Mouse (Mus musculus) adrenal gland, postnatal 36 days (tissue): ENCODE results near the gene Artn. TPM values are rescaled to one million over a fixed set of nuclear protein-coding genes. Genes with fewer than 3 reads are reported as not detected.
A peak's percentile ranks its signal among the peaks of the same experiment; 100 is the strongest.

ENCODE experiments used
- DNase-seq, 2 experiments: peaks; one replicate each; pipeline ENCODE4 v3.0.0; 2021; ENCODE audit warnings: mixed read lengths in 1 of 2
- long read RNA-seq, 2 experiments: library from polyadenylated mRNA; stranded (forward); transcript quantifications; one replicate each; pipeline ENCODE4 v2.0.0; 2021; ENCODE audit warnings: borderline sequencing depth in 2 of 2
- total RNA-seq, 2 experiments: library from RNA; stranded (reverse); gene quantifications; 2 replicates each; pipeline ENCODE4 v1.2.3; 2021

The Artn gene
- total RNA-seq, result under 1 TPM in 1 of 2 experiments, not detected in 1; 0.72 TPM
- long read RNA-seq, experiment 1, partial matches to known transcripts, result 0 of 1 reads
- long read RNA-seq, experiment 1, other reads (novel, unspliced or antisense), result 1 of 1 reads
- long read RNA-seq, experiment 2, result 0 reads

- peak; percentile 20 to 46 for DNase-seq
Measured at GRCm38 (mm10) chr4:117929391-117929881, at the start of gene Artn. Artn (minus strand) TSS chr4:117929763.

GRCm38 (mm10) chr4:117979181-117979580 lies 49.6 kb upstream of the Artn start:
- DNase-seq, result no peak

- DNase-seq, result no peak
Measured at GRCm38 (mm10) chr4:117978282-117978681, 48.7 kb upstream of the Artn start.

- DNase-seq, result no peak
Measured at GRCm38 (mm10) chr4:117977841-117978240, 48.3 kb upstream of the Artn start.

- no peak for DNase-seq
Measured at GRCm38 (mm10) chr4:117977371-117977770, 47.8 kb upstream of the Artn start.

- DNase-seq, result no peak
Measured at GRCm38 (mm10) chr4:117975820-117976219, 46.3 kb upstream of the Artn start.

- DNase-seq, result no peak
Measured at GRCm38 (mm10) chr4:117974719-117975118, 45.2 kb upstream of the Artn start.

- no peak for DNase-seq
Measured at GRCm38 (mm10) chr4:117972999-117973398, 43.4 kb upstream of the Artn start.

- DNase-seq, result no peak
Measured at GRCm38 (mm10) chr4:117964346-117965025, 34.9 kb upstream of the Artn start.

GRCm38 (mm10) chr4:117957492-117957891 lies 27.9 kb upstream of the Artn start:
- no peak for DNase-seq

- no peak for DNase-seq
Measured at GRCm38 (mm10) chr4:117947493-117947892, 17.9 kb upstream of the Artn start.

- DNase-seq, result peak; percentile 69 to 73
Measured at GRCm38 (mm10) chr4:117946639-117947305, 17.2 kb upstream of the Artn start.

- no peak for DNase-seq
Measured at GRCm38 (mm10) chr4:117943317-117943716, 13.8 kb upstream of the Artn start.

- DNase-seq, result no peak
Measured at GRCm38 (mm10) chr4:117936964-117937363, 7.4 kb upstream of the Artn start.

- DNase-seq, result no peak
Measured at GRCm38 (mm10) chr4:117934081-117934480, 4.5 kb upstream of the Artn start.

GRCm38 (mm10) chr4:117933248-117933647 lies 3.7 kb upstream of the Artn start:
- DNase-seq, result no peak

- DNase-seq, result peak; percentile 65 to 77
Measured at GRCm38 (mm10) chr4:117928699-117929241, 793 bp downstream of the Artn start.

- no peak for DNase-seq
Measured at GRCm38 (mm10) chr4:117928234-117928633, 1.3 kb downstream of the Artn start.

GRCm38 (mm10) chr4:117926545-117927482 lies 2.7 kb downstream of the Artn start:
- DNase-seq, result peak; percentile 36 to 58

GRCm38 (mm10) chr4:117924916-117925315 lies 4.6 kb downstream of the Artn start:
- DNase-seq, result no peak

- DNase-seq, result no peak
Measured at GRCm38 (mm10) chr4:117923450-117923849, 6.1 kb downstream of the Artn start.

- DNase-seq, result no peak
Measured at GRCm38 (mm10) chr4:117921358-117921757, 8.2 kb downstream of the Artn start.
